Mouse (Mus musculus) kidney, embryonic 14.5 days (tissue): ENCODE measurements around the gene Apol7e. TPM values are rescaled to one million over a fixed set of nuclear protein-coding genes. Genes with fewer than 3 reads are reported as not detected.
A peak's percentile ranks its signal among the peaks of the same experiment; 100 is the strongest.
"Not testable (repeated sequence)": the region's sequence is repeated elsewhere in the genome, so short reads cannot be mapped to it uniquely, and the experiment has no call there.

Experiments
- ATAC-seq: fragments of 200-750 bp; cut with Nextera tagmentation; 2 replicates; pipeline ENCODE4 v1.8.0; 2017; ENCODE audit warnings: moderate number of reproducible peaks, mild to moderate bottlenecking, moderate TSS enrichment, moderate library complexity; ENCODE audit not compliant: low FRiP score, low TSS enrichment
- H3K27ac ChIP-seq: fragments of 300-500 bp; sonication (generic); 2 replicates; pipeline ENCODE4 v1.5.1; 2014; ENCODE audit warnings: low read depth, mild to moderate bottlenecking, low read length, moderate library complexity, mixed read lengths
- H3K27me3 ChIP-seq: fragments of 300-500 bp; sonication (generic); 2 replicates; pipeline ENCODE4 v1.6.1; 2014; ENCODE audit warnings: mild to moderate bottlenecking, low read length; ENCODE audit not compliant: control insufficient read depth, insufficient read depth
- H3K36me3 ChIP-seq: fragments of 300-500 bp; sonication (generic); 2 replicates; pipeline ENCODE4 v1.6.1; 2014; ENCODE audit warnings: low read length, mixed read lengths; ENCODE audit not compliant: control insufficient read depth, insufficient read depth
- H3K4me1 ChIP-seq: fragments of 300-500 bp; sonication (generic); 2 replicates; pipeline ENCODE4 v1.6.1; 2014; ENCODE audit warnings: low read length, mixed read lengths; ENCODE audit not compliant: control insufficient read depth, insufficient read depth
- H3K4me2 ChIP-seq: fragments of 300-500 bp; sonication (generic); replicated peaks from 2 replicates; pipeline ENCODE4 v1.6.1; 2014; ENCODE audit warnings: low read depth, mild to moderate bottlenecking, low read length
- H3K4me3 ChIP-seq: fragments of 300-500 bp; sonication (generic); 2 replicates; pipeline ENCODE4 v1.5.1; 2014; ENCODE audit warnings: mild to moderate bottlenecking, low read length
- H3K9ac ChIP-seq: fragments of 300-500 bp; sonication (generic); 2 replicates; pipeline ENCODE4 v1.6.1; 2014; ENCODE audit warnings: low read depth, mild to moderate bottlenecking, low read length, moderate library complexity
- H3K9me3 ChIP-seq: fragments of 300-500 bp; sonication (generic); 2 replicates; pipeline ENCODE4 v1.6.1; 2016; ENCODE audit warnings: low read length; ENCODE audit not compliant: control insufficient read depth
- WGBS: fragments of 180-500 bp; shearing (Covaris S2); extraction: QIAGEN DNeasy Blood & Tissue Kit; methylation state at CpG from one replicate; pipeline ENCODE4 v1.1.7; 2014; 5-methylcytosine and 5-hydroxymethylcytosine counted together
- polyA plus RNA-seq: library from polyadenylated mRNA; unstranded; fragments of >200 nt; fragmentation: Nextera tagmentation; extraction: Ambion mirVana; gene quantifications from 2 replicates; pipeline ENCODE4 v1.2.1, GENCODE M21; 2014

Gene Apol7e
- not detected in 2 replicates for polyA plus RNA-seq

DNA sequence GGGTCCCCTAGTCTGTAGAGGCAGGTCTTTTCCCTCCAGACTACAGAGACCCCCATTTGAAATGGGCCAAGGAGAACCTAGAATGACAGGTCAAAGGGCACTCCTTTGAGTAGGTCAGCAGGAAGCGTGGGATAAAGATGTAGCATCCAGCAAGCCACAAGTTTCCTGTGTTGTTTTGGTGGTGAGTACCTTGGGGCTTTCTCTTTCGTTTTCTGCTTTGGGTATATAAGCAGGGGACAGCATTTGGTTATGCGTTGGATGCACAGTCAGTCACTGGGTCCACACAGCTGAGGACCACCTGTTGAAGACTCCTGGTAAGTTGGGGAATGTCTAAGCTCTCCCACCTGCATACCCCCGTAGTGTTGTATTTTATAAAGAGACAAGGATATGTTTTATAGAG is at the start of gene Apol7e:
TSS of gene Apol7e (plus strand) at position 202 of the 400 bp plus-strand sequence.
- not testable (repeated sequence) for H3K4me2 ChIP-seq, H3K27me3 ChIP-seq, H3K4me1 ChIP-seq, H3K9me3 ChIP-seq, H3K36me3 ChIP-seq, H3K27ac ChIP-seq, H3K9ac ChIP-seq, H3K4me3 ChIP-seq, ATAC-seq
- 80% methylated on average over 4 of the region's 4 CpGs for WGBS

DNA sequence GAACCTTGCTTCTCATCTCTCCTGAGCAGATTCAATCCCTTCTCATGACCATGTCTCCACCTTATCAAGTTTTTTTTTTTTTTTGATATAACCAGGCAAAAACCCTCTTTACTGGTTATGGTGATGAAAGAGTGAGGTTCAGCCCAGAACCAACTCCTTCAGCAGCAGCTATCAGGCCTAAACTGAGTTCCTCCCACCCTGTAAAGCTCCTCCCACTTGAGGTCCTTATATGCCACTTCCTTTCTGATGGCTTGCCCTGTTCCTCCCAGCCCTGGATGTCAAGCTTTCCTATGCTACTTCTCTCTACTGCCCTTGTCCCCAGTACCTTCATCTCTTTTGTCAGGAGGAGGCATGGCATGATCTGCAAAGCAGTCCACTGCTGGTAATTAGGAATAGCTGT is 47.5 kb upstream of the Apol7e start:
- ATAC-seq, H3K36me3 ChIP-seq, H3K9me3 ChIP-seq, H3K27me3 ChIP-seq, H3K4me2 ChIP-seq, H3K27ac ChIP-seq, H3K4me1 ChIP-seq, H3K4me3 ChIP-seq, H3K9ac ChIP-seq: not testable (repeated sequence)

DNA sequence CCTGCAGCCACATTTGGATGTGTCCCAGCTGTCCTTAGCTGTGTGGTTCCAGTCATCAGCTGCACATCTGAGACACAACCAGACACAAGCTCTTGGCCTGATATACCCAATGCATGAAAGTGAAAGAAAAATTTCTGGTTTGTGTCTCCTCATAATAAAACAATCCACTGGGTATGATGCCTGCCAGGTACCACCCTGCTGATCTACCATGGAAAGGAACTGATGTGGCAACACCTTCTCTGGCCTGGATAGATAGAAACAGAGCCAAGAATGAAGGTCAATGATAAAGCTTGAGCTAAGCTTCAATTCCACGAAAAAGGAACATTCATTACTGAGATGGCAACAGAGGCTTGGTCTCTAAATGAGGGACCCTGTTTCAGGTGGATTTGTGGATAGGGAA is 38.9 kb upstream of the Apol7e start:
- not testable (repeated sequence) for ATAC-seq

DNA sequence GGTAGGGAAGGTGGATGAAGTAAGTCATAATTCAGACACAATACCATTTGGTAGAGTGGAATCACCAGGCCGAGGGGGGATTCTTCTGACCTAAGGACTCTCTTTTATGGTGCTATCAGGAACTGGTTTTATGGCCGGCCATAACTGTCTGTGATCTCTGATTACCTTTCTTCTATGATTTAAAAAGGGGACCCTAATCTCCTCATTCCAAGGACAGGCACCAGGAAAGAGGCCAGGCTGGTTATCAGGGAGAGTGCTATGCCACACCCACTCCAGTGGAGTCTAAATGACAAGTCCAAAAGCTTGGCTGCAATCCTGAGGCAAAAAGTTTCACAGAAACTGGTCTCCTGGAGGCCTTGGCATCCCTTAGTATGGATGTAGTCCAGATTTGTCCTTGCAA is 36.8 kb upstream of the Apol7e start:
- H3K4me3 ChIP-seq, ATAC-seq, H3K9ac ChIP-seq, H3K27me3 ChIP-seq, H3K36me3 ChIP-seq, H3K27ac ChIP-seq, H3K9me3 ChIP-seq, H3K4me1 ChIP-seq, H3K4me2 ChIP-seq: not testable (repeated sequence)
- WGBS = 28% methylated on average over 2 of the region's 2 CpGs

More for the DNA sequence above, 38.9 kb upstream of the Apol7e start:
- H3K4me1 ChIP-seq, H3K36me3 ChIP-seq, H3K27ac ChIP-seq, H3K27me3 ChIP-seq, H3K4me2 ChIP-seq, H3K9ac ChIP-seq, H3K9me3 ChIP-seq, H3K4me3 ChIP-seq: not testable (repeated sequence)
- 84% methylated on average over 1 of the region's 1 CpGs for WGBS

DNA sequence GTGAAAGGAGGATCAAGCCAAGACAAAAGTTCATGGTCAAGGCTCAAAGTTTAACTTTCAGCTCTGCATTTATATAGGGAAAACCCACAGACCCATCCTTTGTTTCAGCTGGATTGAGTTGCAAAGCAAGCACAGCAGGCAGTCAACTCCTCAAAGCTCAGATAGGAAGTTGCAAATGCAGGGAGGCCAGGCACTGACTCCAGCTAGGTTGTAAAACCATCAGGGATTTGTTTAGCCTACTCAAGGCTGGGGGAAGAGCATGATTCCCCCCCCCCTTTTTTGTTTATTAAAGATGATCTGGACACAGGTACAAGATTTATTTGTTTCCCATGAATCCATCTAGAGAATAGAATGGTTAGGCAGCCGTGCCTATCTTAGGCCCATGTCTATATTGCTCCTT is 24.6 kb upstream of the Apol7e start:
- not testable (repeated sequence) for H3K27me3 ChIP-seq, H3K9me3 ChIP-seq, H3K4me2 ChIP-seq, H3K4me3 ChIP-seq, H3K27ac ChIP-seq, H3K9ac ChIP-seq, H3K36me3 ChIP-seq, ATAC-seq, H3K4me1 ChIP-seq
- WGBS = 76% methylated on average over 1 of the region's 1 CpGs

DNA sequence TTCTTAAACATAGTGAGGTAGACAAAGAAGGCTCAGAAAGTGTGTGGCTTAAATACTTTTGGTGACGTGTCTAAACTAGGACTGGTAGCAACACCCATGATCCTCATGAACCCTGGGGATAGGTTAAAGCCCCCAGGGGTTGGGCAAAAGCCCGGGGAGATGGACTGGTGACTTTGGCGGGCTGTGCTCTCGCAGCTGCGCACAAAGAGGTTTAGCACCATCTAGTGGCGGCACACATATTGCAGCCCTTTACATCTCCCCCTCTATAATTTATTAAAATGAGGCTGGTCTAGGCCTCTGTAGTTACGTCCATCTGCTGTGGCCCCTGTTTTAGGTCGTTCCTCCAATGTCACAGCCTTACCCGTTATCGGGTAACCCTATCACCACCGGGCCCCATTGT is 14.7 kb upstream of the Apol7e start:
- ATAC-seq, H3K9ac ChIP-seq: not testable (repeated sequence)

DNA sequence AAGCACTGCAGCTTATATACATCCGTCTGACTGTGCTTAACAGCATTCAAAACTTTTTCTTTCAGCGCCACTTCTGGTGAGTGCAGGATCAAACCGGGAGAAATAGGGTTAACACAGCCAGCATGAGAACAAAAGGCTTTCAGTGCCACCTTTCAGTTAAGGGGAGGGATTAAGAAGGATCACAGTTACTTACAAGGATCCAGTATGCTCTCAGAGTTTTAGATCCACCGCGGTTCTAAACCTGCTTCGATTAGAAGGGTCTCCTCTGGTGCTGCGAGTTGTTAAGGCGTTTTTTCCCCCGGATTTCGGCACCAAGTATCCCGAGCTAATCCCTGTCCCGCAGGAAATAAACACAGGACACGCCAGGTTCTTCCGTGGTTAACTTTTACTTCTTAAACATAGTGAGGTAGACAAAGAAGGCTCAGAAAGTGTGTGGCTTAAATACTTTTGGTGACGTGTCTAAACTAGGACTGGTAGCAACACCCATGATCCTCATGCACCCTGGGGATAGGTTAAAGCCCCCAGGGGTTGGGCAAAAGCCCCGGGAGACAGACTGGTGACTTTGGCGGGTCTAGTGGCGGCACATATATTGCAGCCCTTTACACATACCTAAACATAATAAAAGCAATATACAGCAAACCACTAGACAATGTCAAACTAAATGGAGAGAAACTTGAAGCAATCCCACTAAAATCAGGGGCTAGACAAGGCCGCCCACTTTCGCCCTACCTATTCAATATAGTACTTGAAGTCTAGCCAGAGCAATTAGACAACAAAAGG is 6.9 kb upstream of the Apol7e start:
- H3K27ac ChIP-seq, H3K36me3 ChIP-seq, ATAC-seq, H3K27me3 ChIP-seq, H3K4me1 ChIP-seq, H3K9me3 ChIP-seq: not testable (repeated sequence)
- H3K9ac ChIP-seq = peak overlapping the region; percentile 50
- H3K4me3 ChIP-seq = peak overlapping the region; percentile 31
- peak overlapping the region; percentile 39 for H3K4me2 ChIP-seq
- WGBS = 9% methylated on average over 19 of the region's 20 CpGs

More for the DNA sequence above, 14.7 kb upstream of the Apol7e start:
- not testable (repeated sequence) for H3K27ac ChIP-seq, H3K9me3 ChIP-seq, H3K4me2 ChIP-seq, H3K27me3 ChIP-seq, H3K4me3 ChIP-seq, H3K36me3 ChIP-seq, H3K4me1 ChIP-seq
- WGBS = 14% methylated on average over 8 of the region's 11 CpGs

DNA sequence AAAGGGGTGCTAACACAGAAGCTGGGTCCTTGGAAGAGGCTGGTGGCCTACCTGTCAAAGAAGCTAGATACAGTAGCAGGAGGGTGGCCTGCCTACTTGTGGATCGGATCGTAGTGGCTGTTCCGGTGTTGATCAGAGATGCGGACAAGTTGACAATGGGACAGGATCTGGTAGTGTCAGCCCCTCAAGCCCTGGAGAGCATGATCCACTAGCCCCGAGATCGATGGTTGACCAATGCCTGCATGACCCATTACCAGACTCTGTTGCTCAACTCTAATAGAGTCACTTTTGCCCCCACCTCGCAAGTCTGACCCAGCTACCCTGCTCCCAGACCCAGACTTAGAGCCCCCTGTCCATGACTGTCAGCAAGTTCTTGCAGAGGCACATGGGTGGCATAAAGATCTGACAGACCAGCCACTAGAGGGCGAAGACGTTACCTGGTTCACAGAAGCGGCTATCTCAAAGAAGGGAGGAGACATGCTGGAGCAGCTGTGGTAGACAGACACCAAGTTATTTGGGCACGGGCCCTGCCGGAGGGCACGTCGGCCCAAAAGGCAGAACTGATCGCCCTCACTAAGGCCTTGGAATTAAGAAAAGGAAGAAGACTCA is 3.9 kb upstream of the Apol7e start:
- H3K4me1 ChIP-seq, H3K4me3 ChIP-seq, ATAC-seq, H3K36me3 ChIP-seq, H3K9me3 ChIP-seq, H3K9ac ChIP-seq, H3K27ac ChIP-seq, H3K27me3 ChIP-seq, H3K4me2 ChIP-seq: not testable (repeated sequence)
- WGBS = 42% methylated on average over 11 of the region's 15 CpGs

DNA sequence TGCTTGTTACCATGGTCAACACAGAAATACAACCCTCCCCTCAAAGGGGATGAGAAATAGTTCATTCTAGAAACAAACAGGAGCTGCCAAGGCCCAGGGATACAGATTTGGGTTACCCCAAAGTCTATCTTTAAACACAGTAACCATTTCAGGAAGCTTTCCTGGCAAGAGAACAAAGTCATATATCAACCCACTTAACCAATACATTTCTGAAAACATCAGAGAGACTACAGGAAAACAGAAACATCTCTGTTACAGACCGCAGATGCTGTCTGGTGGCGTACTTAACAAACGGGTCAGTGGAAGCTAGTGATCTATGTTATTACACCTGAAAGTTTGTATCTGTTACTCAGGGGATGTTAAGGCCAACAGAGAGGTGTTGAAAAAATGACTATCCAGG is 6.6 kb downstream of the Apol7e start:
- WGBS = 79% methylated on average over 3 of the region's 3 CpGs
- not testable (repeated sequence) for ATAC-seq

More for the DNA sequence above, 6.6 kb downstream of the Apol7e start:
- H3K9ac ChIP-seq, H3K36me3 ChIP-seq, H3K4me3 ChIP-seq, H3K27me3 ChIP-seq, H3K4me2 ChIP-seq, H3K9me3 ChIP-seq, H3K27ac ChIP-seq, H3K4me1 ChIP-seq: not testable (repeated sequence)
